Mouse (Mus musculus): ENCODE data around the gene Sorcs2. TPM values are rescaled to one million over a fixed set of nuclear protein-coding genes. Genes with fewer than 3 reads are reported as not detected.
A peak's percentile ranks its signal among the peaks of the same experiment; 100 is the strongest.
"Not testable (repeated sequence)": the region's sequence is repeated elsewhere in the genome, so short reads cannot be mapped to it uniquely, and the experiment has no call there.

The Sorcs2 gene
- polyA plus RNA-seq, 1 experiment from 2014 or later: 10.9 TPM

DNA sequence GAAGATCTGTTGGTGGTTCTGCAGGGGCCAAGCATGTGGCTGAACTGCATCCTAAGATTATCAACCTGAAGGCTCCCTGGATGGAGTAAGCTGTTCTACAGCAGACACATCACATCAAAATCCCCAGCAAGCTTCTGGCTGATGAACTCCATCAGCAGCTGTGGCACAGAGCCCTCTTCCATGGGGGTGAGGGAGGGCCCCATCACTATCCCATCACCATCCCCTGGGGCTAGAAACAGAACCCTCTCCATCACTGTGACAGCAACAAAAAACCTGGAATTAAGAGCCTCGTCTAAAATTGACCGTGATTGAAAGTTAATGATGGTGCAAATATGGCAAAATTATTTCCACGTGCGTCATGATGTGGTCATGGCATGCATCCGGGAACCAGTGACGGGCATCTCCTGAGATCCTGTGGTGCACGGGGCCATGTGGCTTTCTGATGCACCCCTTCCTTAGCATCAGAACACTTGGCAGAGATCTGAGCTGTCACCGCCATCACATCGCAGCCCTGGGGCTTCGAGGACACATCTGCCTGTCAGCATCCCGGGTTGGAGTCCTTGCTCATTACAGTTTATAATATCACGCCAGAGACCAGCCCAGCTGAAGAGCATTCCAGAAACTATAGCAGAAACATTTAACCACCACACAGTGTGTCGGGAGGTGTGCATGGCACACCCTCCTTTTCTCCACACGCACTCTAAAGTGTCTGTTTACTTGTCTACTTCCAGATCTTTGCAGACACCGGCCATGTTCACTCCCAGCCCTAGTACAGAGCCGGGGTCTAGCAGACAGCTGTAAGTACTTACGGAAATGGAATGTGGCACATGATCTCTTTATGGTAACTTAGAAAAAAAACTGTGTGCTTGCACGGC is 143.1 kb downstream of the Sorcs2 start:
- H3K4me1 ChIP-seq: peaks cover 42% of the 10 kb centered on the region
- WGBS: 35% methylated on average over 18 of the region's 18 CpGs
- no peak for ATAC-seq (ENCODE audit: extremely low read depth, insufficient number of reproducible peaks, low FRiP score, low TSS enrichment)
- H3K4me3 ChIP-seq: no peak overlapping the region
- no peaks in the 10 kb centered on the region for H3K27me3 ChIP-seq (replicated peaks)
- peak overlapping the region; percentile 37 for H3K4me2 ChIP-seq
- H3K36me3 ChIP-seq: no peaks in the 10 kb centered on the region
- H3K9me3 ChIP-seq: no peaks in the 10 kb centered on the region
- no peak overlapping the region for H3K27ac ChIP-seq (replicated peaks)
- H3K9ac ChIP-seq: no peak overlapping the region

DNA sequence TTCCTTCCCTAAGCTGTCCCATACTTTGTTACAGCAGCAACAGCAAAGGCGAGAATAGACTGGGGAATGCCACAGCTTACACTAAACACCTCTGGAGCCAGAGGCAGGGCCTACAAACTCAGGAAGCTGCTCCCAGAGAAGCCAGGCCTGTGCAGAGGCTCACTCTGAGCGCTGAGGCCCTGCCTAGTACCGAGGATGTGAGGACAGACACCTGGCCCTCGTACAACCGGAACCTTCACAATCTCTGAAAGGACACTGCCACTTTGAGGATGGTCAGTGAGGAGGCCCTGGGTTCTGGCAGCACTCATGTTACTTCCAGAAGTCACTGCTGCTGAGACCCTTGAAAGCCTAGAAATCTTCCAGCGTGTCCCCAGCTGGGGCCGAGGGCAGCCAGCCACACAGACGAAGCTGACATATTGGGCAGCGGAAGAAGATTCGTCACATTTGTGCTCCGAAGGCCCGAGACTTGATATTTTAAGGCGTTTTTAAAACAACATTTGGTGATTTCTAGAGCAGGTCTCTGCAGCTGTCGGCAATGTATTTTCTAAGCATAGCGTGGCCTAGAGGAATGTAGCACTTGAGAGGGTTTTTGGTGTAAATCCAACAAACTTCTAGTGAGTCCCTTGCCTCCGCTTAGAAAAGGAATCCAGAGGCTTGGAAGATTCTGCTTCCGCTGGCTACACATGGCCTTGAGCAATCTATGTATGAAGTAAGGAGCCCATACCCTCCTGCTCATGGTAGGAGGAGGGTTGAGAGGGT is 145.0 kb downstream of the Sorcs2 start:
- Histone ChIP-seq H3K4me1 (peaks cover 42% of the 10 kb centered on the region), H3K27ac (replicated peaks) (peak overlapping the region; percentile 43), H3K9me3 (no peaks in the 10 kb centered on the region), H3K27me3 (replicated peaks) (no peaks in the 10 kb centered on the region), H3K9ac (no peak overlapping the region), H3K36me3 (no peaks in the 10 kb centered on the region), H3K4me3 (no peak overlapping the region), H3K4me2 (no peak overlapping the region)
- no peak for ATAC-seq (ENCODE audit: extremely low read depth, insufficient number of reproducible peaks, low FRiP score, low TSS enrichment)
- 73% methylated on average over 17 of the region's 17 CpGs for WGBS

DNA sequence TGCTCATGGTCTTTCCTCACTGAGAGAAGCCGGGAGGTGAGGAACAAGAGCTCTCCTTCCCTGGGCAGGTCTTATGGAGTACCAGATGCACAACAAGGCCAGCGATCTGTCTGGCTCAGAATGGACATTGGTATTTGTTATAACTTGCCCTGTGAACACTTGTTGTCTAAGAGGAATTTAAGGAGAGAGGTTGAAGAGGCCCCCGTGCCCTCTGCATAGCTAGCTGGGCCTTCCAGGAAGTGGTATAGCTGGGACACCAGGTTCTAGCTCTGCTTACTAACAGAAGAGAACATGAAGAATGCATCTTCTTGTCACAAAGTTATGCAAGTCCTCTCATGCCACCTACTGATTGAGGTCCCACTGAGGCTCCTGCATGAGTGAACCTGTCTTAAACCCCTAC is 149.9 kb downstream of the Sorcs2 start:
- ATAC-seq (ENCODE audit: extremely low read depth, insufficient number of reproducible peaks, low FRiP score, low TSS enrichment): no peak
- H3K36me3 ChIP-seq: no peaks in the 10 kb centered on the region
- H3K4me2 ChIP-seq: no peak overlapping the region
- H3K27me3 ChIP-seq (replicated peaks): no peaks in the 10 kb centered on the region
- WGBS: 69% methylated on average over 3 of the region's 3 CpGs
- H3K9ac ChIP-seq: no peak overlapping the region
- H3K27ac ChIP-seq (replicated peaks): no peak overlapping the region
- no peak overlapping the region for H3K4me3 ChIP-seq
- H3K4me1 ChIP-seq: peaks cover 21% of the 10 kb centered on the region
- no peaks in the 10 kb centered on the region for H3K9me3 ChIP-seq

DNA sequence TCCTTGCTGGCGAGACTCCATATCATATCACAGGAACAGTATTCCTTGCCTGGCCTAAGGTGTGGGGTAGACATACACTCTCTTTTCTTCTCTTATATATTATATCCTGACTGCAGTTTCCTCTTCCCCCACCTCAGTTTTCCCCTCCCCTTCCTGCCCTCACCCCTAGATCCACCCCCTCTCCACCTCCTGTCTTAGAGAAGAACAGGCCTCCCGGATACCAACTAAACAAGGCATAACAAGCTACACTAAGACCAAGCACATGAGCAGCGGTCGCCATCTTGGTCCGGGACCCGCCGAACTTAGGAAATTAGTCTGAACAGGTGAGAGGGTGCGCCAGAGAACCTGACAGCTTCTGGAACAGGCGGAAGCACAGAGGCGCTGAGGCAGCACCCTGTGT is 160.4 kb downstream of the Sorcs2 start:
- 87% methylated on average over 8 of the region's 10 CpGs for WGBS
- not testable (repeated sequence) for H3K4me1 ChIP-seq; H3K4me2 ChIP-seq; H3K27me3 ChIP-seq (replicated peaks); H3K36me3 ChIP-seq; H3K4me3 ChIP-seq; H3K9ac ChIP-seq; H3K9me3 ChIP-seq; ATAC-seq (ENCODE audit: extremely low read depth, insufficient number of reproducible peaks, low FRiP score, low TSS enrichment); H3K27ac ChIP-seq (replicated peaks)

DNA sequence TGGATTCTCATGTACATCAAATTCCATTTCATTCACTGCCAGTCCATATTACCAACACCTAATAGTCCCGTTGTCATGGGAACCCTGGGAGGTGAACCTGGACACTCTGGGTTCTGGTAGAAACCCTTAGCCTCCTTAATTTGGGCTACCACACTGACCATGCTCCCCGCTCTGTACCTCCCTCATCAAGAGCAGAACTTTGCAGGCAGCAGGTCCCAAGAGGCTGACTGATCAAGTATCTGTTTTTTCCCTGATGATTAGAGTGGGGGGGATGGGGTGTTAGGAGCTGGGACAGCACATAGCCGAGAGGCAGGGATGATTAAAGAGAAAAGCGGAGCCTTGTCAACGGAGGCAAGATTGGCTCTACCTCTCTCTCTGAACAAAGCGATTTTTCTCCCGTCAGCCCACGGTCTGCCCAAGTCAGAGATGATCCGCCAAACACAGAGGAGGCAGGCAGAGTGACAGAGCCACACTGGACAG is 167.6 kb downstream of the Sorcs2 start:
- no peak overlapping the region for H3K4me2 ChIP-seq
- no peaks in the 10 kb centered on the region for H3K36me3 ChIP-seq
- no peaks in the 10 kb centered on the region for H3K9me3 ChIP-seq
- no peak overlapping the region for H3K4me3 ChIP-seq
- H3K4me1 ChIP-seq: peaks cover 35% of the 10 kb centered on the region
- no peak overlapping the region for H3K27ac ChIP-seq (replicated peaks)
- WGBS: 55% methylated on average over 9 of the region's 9 CpGs
- H3K9ac ChIP-seq: no peak overlapping the region
- H3K27me3 ChIP-seq (replicated peaks): 0 out of 2 replicates have a peak, but pooled peaks cover 3% of the 10 kb centered on the region
- ATAC-seq (ENCODE audit: extremely low read depth, insufficient number of reproducible peaks, low FRiP score, low TSS enrichment): no peak

DNA sequence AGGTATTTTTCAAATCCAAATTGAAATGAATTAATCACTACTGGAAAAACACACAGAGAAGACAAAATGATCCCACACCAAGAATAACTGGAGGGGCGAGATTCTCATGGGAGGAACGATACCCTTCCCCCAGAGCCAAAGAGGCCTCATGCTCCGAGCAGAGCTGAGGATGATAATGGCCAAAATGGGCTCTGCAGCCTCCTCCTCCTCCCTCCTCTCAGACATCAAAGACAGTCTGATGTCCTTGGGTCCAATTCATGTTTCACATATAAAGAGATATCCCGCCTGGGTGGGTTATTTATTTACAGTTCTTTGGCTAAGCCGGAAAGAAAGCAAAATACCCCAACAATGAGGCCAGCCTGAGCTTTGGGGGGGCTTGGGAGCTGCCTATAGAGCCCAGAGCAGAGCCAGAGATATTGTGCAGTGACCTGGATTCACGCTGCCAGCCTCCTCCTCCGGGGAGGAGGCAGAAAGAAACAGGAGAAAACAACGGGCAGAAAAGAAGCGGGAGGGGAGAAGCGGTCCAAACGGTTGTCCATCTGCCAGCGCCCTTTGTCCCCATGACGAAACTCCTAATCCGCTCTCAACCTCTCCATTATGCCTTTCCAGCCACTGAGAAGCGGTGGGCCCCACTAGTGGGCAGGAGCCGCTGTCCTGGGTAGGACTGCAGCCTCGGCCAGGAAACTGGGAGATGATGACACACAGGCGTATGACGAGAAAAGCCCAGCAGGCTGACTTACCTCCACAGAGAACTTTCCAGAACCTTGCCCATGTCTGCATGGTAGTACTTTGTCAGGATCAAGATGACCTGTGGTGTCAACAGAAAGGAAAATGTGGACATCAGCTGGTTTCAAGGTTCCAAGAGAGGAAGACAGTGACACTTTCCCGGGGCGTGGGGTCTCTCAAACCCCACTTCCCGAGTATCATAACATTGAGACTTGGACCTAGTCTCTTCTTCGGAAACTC is 169.3 kb downstream of the Sorcs2 start:
- Histone ChIP-seq H3K27me3 (replicated peaks) (0 out of 2 replicates have a peak, but pooled peaks cover 3% of the 10 kb centered on the region), H3K4me3 (no peak overlapping the region), H3K36me3 (no peaks in the 10 kb centered on the region), H3K9me3 (no peaks in the 10 kb centered on the region), H3K27ac (replicated peaks) (no peak overlapping the region), H3K4me1 (peaks cover 35% of the 10 kb centered on the region), H3K9ac (no peak overlapping the region), H3K4me2 (no peak overlapping the region)
- ATAC-seq (ENCODE audit: extremely low read depth, insufficient number of reproducible peaks, low FRiP score, low TSS enrichment): no peak
- 69% methylated on average over 23 of the region's 23 CpGs for WGBS

DNA sequence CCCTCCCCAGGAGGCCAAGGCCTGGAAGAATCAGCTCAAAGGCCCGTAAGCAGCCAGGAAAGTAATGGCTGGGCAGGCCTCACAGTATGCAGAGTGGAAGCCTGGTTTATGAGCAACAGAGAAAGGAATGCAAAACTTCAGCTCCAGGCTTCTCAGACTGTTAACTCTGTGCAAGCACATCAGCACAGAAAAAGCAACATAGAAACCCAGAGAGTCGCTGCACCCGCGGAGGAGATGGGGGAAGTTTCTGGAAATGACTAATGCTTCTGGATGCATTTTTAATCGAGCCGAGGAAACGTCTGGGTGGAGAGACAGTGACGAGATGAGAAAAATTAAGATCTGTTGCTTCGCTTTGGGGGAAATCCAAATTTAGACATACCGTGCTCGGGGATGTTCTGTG is 171.6 kb downstream of the Sorcs2 start:
- H3K27ac ChIP-seq (replicated peaks): peak overlapping the region; percentile 43
- peaks cover 35% of the 10 kb centered on the region for H3K4me1 ChIP-seq
- no peak for ATAC-seq (ENCODE audit: extremely low read depth, insufficient number of reproducible peaks, low FRiP score, low TSS enrichment)
- 0 out of 2 replicates have a peak overlapping the region, but pooled peaks have one; percentile 4 for H3K9ac ChIP-seq
- H3K36me3 ChIP-seq: no peaks in the 10 kb centered on the region
- 0 out of 2 replicates have a peak, but pooled peaks cover 3% of the 10 kb centered on the region for H3K27me3 ChIP-seq (replicated peaks)
- WGBS: 47% methylated on average over 11 of the region's 11 CpGs
- no peaks in the 10 kb centered on the region for H3K9me3 ChIP-seq
- no peak overlapping the region for H3K4me3 ChIP-seq
- no peak overlapping the region for H3K4me2 ChIP-seq

DNA sequence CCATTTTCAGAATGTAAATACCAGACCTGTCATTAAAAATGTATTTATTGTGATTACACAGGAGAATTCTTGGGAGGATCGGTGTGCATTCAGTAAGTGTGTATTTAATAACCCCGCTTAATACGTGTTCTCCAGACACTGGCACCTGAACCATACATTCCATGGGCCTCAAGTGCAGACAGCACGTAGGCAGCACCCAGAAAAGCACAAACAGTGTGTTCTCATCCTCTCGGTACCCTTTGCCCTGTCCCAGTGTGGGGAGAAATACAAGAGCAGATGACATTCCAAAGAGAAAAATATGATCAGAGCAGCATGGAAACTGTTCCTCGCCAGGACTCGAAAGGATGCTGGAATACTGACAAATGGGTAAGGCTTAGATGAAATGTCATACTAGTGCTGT is 172.1 kb downstream of the Sorcs2 start:
- no peak for ATAC-seq (ENCODE audit: extremely low read depth, insufficient number of reproducible peaks, low FRiP score, low TSS enrichment)
- Histone ChIP-seq H3K36me3 (no peaks in the 10 kb centered on the region), H3K27ac (replicated peaks) (peak overlapping the region; percentile 43), H3K4me1 (peaks cover 38% of the 10 kb centered on the region), H3K9ac (0 out of 2 replicates have a peak overlapping the region, but pooled peaks have one; percentile 4), H3K4me2 (no peak overlapping the region), H3K27me3 (replicated peaks) (0 out of 2 replicates have a peak, but pooled peaks cover 3% of the 10 kb centered on the region), H3K9me3 (no peaks in the 10 kb centered on the region), H3K4me3 (no peak overlapping the region)
- WGBS: 68% methylated on average over 7 of the region's 7 CpGs

DNA sequence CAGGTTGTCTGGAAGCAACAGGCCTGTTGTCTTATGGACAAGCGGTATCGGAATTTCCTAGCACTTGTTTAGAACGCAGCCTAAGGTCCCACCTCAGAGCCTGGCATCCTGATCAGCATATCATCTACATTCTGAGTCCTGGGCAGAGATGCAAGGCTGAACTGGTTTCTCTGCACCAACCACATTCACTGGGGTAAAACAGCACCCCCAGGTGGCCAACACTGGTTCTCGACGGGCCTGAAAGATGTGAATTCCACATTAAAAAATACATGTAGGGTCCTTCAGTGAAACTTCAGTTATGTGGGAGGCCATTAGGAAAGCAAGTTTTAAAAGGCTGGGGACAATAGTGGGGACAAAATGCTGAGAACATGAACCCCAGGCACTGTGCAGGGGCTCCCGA is 174.2 kb downstream of the Sorcs2 start:
- 63% methylated on average over 6 of the region's 6 CpGs for WGBS
- ATAC-seq (ENCODE audit: extremely low read depth, insufficient number of reproducible peaks, low FRiP score, low TSS enrichment): no peak

DNA sequence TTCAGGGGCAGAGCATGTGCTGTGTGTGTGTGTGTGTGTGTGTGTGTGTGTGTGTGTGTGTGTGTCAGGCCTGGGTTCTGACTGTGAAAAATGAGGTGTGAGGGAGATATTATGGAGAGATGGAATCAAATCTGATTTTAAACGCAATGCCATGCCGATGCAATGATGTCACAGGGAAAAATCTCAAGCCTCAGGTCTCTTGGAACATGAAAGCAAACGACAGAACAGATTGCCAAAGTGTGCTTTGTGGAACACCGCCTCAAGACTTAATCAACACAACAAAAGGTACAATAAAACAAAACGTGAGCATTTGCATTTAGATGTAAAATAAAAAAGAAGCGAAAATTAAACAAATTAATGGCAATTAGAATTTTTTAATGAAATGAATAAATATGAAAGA is 177.3 kb downstream of the Sorcs2 start:
- H3K9ac ChIP-seq: no peak overlapping the region
- no peak overlapping the region for H3K4me3 ChIP-seq
- H3K27ac ChIP-seq (replicated peaks): no peak overlapping the region
- no peaks in the 10 kb centered on the region for H3K27me3 ChIP-seq (replicated peaks)
- no peak for ATAC-seq (ENCODE audit: extremely low read depth, insufficient number of reproducible peaks, low FRiP score, low TSS enrichment)
- H3K4me1 ChIP-seq: 0 out of 2 replicates have a peak, but pooled peaks cover 4% of the 10 kb centered on the region
- H3K4me2 ChIP-seq: no peak overlapping the region
- H3K9me3 ChIP-seq: peaks cover 6% of the 10 kb centered on the region
- 58% methylated on average over 6 of the region's 6 CpGs for WGBS
- no peaks in the 10 kb centered on the region for H3K36me3 ChIP-seq

More for the DNA sequence above, 174.2 kb downstream of the Sorcs2 start:
- Histone ChIP-seq H3K4me1 (peaks cover 24% of the 10 kb centered on the region), H3K4me2 (no peak overlapping the region), H3K27ac (replicated peaks) (no peak overlapping the region), H3K36me3 (no peaks in the 10 kb centered on the region), H3K4me3 (no peak overlapping the region), H3K9ac (no peak overlapping the region), H3K9me3 (no peaks in the 10 kb centered on the region), H3K27me3 (replicated peaks) (no peaks in the 10 kb centered on the region)
